Mouse (Mus musculus) heart, postnatal 36 days (tissue): ENCODE measurements around the gene Adamts18. TPM values are rescaled to one million over a fixed set of nuclear protein-coding genes. Genes with fewer than 3 reads are reported as not detected.
A peak's percentile ranks its signal among the peaks of the same experiment; 100 is the strongest.

Experiments used
- DNase-seq, 2 experiments: peaks; one replicate each; pipeline ENCODE4 v3.0.0; 2021 to 2022
- intact Hi-C: fragments of 180-260 bp; cut with DNase I; formaldehyde crosslinking; loops from one replicate; pipeline ENCODE4 v1.15.1; 2025
- total RNA-seq, 2 experiments: library from RNA; stranded (reverse); gene quantifications; 2 replicates each; pipeline ENCODE4 v1.2.3; 2021

Adamts18 gene
- total RNA-seq, 2 experiments from 2014 or later: not detected

DNA sequence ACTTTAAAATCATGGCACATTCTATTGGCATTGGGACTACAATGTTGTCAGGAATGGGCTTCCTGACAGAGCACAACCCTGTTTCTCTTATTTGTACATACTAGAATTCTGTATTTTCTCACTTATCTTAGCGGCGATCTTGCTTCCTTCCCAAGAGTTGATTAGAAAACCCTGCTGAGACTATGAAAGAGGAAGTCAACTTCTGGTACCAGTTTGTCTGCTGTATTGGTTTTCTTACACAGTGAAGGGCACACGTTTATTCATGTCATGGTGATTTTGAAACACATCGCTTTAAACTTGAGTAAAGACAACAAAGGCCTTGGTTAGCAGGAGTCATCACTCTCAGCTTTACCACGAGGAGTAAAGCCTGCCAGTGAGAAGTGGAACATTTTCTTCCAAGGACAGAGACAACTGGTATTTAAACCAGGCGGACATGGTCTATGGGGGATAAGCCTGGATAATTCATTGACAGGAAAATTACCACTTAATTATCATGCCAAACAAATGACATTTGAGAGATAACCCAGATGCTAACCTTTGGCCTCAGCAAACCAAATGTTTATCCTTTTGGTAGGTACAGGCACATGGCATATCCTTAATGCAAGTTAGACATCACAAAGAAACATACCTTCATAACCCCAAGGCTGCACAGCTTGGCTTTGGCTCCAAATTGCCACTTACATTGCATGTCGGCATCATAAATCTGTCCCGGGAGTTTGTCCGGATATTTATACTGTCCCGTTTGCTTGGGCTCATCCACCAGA is 84.8 kb downstream of the Adamts18 start:
- intact Hi-C loops: no loop called here
- no peak for DNase-seq

DNA sequence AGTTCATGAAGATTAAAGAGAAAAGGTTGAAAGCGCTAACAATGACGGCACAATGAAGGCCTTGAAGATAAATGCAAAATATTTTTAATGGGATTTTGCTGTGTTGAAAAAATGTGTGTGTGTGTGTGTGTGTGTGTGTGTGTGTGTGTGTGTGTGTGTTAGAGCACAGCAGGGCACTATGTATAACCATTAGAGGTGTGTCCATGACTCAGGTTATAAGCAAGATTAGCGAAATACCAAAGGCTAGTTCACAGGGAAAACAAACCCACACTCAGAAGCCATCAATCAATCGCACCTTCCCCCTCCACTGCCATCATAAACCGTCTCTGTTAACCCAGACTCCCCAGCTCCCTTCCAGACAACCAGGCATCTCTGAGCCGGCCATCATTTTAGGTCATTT is 86.4 kb downstream of the Adamts18 start:
- intact Hi-C loops: no loop called here
- no peak for DNase-seq

DNA sequence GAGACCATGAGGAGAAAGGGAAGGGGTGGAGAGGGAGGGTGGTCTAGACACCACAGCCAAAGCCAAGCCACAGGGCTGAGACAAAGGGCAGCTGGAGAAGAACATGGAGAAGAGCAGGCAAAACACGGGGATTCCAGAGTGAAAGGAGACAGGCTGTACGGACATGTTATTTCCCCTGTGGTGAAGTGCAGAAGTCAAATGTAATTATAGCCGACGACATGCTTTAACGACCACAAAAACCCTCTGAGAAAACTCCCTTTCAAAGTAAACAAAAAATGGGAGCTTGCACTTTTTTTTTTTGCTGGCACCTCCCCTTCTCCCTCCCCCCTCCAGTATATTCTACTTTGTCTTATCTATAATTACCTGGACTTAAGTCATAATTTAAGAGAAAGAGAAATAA is 92.7 kb downstream of the Adamts18 start:
- no peak for DNase-seq
- intact Hi-C loops: no loop called here

DNA sequence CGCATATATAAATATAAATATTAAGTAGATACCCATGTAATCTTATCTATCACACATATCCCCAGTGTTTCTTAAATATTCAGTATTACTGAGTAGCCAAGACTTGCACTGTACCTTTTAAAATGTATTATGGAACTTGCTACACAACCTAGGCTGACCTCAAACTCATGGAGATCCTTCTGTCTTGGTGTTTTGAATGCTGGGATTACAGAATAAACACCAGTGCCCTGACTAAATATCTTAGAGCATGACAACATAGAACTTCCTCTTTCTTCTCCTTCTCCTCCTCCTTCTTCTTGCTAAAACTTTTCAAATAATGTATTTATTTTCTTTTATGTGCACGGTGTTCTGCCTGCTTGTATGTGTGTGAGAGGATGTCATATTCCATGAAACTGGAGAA is 95.4 kb downstream of the Adamts18 start:
- intact Hi-C loops: no loop called here
- DNase-seq: no peak

DNA sequence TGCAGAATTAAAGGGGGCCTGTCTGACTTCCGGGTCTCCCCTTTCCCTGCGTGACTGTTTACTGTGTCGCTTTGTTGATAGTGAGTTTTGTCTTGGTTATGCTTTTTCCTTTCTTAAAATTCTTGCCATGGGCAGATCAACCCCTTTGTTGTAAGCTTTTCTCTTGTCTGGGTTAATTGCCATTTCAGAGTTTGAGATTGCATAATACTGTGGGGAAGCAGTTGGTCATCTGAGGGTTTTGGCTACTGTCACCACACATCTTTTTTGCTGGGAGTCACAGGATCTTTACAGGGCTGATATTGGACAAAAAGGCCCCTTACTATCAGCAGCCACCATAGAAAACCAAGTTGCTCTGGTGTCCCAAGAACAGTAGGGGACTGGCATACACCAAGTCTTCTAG is 96.2 kb downstream of the Adamts18 start:
- DNase-seq: no peak
- intact Hi-C loops: no loop called here

DNA sequence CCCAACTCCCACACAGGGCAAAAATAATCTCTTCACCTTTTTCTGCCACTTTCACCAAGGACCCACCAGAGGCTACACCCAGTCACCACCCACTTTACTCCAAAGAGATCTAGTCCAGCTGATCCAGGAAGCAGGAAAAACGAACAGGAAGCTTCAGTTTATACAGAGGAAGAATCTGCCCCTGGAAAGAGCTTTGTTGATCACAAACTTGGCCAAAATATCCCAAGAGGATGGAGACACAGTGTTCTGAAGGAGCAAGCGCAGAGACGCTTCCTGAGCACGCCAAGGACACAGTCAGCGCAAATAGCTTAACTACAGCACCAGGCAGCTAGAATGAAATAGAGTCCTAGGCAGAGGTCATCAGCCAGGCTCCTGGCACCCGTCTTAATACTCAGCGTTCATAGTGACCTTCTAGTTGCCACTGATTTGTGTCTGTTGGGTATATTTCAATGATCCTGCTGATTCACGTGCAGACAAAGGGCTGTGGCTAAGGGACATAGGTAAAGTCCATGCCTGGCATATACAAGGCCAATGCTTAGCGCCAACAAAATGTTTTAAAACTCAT is 113.0 kb downstream of the Adamts18 start:
- DNase-seq: peak; percentile 2 to 3
- intact Hi-C loops: no loop called here

DNA sequence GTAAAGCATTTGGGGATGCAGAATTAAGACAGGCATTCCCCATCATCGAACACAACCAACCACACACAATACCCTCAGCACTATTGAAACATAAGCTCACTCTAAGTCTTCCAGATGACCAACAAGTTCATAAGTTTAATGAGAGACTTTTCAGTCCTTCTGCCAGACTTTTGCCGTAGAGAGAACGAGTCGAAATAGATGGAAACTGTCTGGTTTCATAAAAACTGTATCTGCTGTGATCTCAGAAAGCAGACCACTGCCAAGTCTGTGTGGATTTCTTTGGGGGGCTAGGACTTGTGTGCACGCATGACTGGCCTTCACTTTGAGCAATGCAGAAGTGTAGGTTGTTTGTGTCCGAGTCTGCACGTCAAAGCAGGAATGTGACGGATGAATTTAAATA is 123.2 kb downstream of the Adamts18 start:
- intact Hi-C loops: no loop called here
- DNase-seq: no peak

DNA sequence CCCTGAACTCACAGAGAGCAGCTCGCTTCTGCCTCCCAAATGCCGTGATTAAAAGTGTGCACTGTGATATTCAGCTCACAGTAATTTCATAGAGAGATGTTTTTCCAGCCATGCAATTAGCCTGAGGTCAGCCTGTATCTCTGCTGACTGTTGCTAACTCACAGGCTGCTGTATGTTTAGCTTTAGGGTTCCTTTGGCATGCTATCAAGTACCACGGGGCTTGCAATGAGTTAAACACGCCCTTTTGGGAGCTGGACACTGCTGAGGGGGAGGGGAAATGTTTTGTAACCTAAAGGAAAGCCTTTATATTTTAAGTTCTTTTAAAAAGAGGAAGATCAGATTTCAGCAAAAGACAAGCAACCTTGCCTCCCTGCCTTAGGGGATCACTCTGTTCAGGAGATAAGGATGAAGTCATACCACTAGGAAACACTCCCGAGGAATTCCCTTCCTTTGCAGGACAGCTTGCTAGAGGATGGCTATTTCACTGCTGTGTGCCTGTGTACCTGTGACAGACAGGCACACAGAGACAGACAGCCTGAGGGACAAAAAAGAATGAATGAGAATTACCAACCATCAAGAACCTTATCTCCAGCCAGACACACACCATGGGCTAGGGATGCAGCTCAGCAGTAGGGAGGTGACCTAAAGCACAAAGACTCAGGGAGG is 124.5 kb downstream of the Adamts18 start:
- intact Hi-C loops: no loop called here
- no peak for DNase-seq

DNA sequence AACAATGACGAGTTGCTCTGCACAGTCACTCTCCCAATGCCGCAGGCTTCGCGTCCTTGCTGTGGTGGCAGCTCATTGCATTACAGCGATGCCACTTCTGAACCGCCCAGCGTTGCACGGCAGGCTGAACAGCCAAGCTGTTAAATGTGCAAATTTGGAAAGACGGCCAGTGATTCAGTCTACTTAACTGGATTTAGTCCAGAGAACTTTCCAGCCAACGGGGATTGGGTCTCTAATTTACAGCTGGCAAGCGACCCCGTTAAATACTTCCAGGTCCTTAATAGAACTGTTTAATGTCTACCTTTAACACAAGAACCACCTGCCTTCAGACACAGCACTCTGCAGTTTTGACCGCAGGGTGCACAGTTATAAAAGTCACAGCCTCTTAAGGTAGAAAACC is 127.1 kb downstream of the Adamts18 start:
- intact Hi-C loops: no loop called here
- no peak for DNase-seq

DNA sequence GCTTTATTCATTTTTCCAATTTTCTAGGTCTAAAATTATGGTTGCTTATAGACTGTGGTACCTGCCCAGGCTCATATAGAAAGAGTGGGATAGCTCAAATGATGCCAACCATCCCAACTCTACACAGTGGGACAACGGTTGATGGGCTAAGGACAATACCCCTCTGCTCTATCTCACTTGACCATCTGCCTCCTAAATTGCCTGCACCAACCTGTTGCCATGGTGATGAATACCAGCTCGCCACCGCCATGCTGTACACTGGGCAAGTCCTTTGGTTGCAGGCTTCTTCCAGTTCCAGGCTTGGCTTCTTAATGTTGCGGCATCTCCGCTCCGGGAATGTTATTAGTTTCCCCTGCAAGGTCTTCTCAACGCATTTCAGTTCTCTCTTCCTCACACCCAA is 143.6 kb downstream of the Adamts18 start:
- intact Hi-C loops: no loop called here
- no peak for DNase-seq

DNA sequence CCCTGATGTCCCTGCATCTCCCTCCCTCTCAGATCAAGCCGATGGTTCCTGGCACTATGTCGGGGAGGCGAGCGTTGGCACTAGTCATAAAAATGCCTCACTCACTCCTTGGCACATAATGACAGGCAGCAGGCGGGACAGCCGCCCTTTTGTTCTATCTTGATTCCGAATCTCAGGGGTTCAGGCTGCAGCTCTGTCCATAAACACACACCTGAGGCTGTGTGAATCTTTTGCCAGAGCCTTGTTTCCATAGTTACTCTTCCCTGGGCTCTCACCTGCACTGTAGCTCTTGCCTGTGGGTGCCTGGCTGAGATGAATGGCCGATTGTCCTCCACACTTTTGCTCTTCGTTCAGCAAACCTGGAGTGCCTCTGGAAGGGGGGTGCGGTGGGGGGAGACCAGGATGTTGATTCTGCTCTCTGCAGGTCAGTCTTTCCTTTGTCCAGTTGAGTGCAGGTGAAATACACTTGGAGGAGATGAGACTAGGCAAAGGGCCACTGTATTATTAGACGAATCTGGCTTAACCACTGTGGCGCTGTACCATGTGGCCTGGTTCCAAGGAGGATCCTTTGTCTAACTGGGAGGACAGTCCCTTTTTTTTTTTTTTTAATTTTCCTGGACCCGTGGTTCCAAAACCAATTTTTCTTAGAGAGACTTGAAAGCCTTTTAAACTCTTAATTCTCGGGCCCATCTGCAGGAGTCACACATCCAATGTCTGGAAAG is 156.8 kb downstream of the Adamts18 start:
- intact Hi-C loops: no loop called here
- DNase-seq: no peak

DNA sequence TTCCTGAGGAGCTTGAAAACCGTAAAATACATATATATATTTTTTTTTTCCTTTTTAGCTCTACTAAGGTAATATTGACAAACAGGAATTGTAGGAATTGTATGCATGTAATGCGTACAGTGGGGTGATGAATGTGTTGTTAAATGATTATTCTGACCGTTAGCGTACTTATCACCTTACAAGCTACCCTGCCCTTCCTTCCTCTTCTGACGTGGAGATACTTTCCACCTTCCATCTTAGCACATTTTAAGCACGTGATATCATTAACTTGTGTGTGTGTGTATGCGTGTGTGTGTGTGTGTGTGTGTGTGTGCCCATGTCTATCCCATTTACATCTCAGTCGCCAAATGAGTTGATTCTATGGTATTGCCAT is 160.0 kb downstream of the Adamts18 start:
- intact Hi-C loops: no loop called here

DNA sequence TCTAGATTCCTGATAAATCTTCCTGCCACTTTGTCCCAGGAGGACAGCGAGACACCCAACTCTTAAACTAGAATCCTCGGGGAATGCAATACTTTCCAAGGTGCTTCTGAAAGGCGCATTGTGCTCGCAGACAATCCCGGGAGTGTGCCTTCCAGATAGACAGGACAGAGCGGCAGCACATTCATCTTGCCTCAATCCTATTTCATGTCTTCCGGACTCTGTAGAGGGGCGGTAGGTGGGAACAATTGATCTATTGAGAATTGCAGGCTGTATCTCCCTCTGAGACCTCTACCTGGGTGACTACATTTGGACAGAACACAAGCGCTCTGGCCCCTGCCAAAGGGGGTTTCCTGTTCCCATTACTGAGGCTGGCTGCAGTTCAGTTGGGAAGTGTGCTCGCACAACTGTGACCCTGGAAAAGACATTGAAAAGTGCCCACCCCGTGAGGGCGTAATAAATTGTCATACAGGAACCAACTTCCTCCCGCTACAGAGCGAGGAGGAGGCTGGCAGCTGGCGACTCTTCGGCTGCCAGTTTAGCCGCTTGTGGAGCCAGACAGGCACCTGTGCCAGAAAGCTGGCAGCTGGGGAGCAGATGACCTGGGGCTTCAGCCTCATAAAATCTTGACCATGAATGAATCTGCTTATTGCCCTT is 160.5 kb downstream of the Adamts18 start:
- intact Hi-C loops: no loop called here
- DNase-seq: peak in 1 of 2 experiments; percentile 1

More for the DNA sequence above, 160.0 kb downstream of the Adamts18 start:
- no peak for DNase-seq

DNA sequence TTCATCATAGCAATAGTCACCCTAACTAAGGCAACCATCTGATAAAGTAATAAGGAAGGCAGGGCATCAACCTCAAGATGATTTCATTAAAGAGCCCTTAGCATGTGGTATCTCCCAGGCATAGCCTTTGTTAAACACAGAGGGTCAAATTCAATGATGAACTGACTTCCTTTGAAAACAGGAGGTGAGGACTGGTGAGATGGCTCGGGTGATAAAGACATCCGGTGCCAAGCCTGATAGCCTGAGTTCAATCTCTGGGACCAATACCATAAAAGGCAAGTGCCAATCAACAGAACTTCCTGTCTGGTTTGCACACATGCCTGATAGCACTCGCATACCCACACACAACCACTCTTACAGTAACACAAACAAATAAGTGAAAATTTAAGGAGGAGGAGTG is 169.2 kb downstream of the Adamts18 start:
- intact Hi-C loops: no loop called here
- no peak for DNase-seq

DNA sequence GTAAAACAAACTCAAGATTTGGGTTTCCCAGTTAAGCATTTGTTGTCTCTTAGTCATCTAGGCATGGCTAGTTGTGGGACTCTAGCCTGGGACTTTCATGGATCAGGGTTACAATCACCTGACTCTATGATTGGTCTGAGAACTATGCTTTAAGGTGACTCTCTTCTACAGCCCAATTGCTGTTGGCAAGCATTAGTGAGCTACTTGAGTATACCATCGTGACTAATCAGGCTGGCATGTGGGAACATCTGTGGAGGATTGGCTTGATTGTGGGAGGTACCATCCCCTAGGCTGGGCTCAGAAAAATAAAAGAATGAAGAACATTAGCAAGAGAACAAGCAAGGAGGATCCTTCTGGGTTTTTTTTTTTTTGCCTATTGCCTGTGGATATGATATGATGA is 171.7 kb downstream of the Adamts18 start:
- DNase-seq: no peak
- intact Hi-C loops: no loop called here

DNA sequence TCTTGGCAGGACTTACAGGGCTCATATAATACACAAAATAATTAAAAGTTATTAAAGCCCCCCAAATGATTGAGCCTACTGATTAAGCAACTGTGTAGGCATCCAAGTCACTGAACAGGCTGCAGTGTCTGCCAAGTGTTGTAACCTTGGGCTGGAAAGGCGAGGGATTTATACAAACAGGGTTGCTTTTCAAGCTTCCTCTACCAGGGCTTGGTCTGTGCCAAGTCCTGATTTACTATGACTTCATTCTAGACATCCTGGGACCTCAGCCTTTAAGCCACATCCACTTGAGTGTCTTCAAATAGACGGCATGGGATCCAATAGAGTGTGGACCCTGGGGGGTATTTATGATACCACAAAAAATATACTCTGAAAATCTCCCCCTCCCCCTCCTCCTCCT is 173.3 kb downstream of the Adamts18 start:
- intact Hi-C loops: no loop called here
- DNase-seq: no peak

DNA sequence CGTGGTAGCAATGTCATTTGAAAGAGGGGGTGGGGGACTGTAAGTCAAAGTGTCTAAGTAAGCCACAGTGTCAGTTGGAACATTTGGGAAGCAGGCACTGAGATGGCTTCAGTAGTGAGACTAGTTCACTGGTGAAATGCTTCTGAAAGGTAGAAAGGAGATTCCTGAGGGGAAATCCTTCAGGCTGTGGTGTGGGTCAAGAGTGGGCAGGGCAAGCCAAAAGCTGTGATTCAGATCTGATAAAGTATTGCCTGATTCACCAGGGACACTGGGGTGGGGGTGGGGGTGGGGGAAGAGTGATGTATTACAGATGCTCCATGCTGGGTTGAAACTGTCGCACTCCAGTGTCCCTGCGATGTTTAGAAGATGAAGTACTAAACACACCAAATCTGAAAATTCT is 173.9 kb downstream of the Adamts18 start:
- intact Hi-C loops: no loop called here

DNA sequence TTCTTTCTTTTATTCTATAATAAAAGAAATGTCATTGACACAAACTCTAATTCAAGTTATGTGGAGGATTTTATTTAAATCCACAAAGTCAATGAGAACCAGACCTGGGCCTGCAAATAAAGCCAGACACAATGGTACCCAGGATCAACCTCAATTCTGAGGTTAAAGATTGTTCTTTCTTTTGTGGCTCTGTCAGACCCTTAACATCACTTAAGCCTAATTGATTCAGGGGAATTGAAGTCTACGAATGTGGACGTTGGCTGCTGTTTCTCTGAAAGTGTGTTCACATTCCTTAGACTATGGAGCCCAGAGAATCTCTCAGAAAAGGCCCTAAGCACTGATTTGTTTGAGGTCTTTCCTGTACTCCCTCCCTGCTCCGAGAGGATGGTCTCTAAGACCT is 175.2 kb downstream of the Adamts18 start:
- intact Hi-C loops: no loop called here
- no peak for DNase-seq

More for the DNA sequence above, 173.9 kb downstream of the Adamts18 start:
- DNase-seq: no peak

DNA sequence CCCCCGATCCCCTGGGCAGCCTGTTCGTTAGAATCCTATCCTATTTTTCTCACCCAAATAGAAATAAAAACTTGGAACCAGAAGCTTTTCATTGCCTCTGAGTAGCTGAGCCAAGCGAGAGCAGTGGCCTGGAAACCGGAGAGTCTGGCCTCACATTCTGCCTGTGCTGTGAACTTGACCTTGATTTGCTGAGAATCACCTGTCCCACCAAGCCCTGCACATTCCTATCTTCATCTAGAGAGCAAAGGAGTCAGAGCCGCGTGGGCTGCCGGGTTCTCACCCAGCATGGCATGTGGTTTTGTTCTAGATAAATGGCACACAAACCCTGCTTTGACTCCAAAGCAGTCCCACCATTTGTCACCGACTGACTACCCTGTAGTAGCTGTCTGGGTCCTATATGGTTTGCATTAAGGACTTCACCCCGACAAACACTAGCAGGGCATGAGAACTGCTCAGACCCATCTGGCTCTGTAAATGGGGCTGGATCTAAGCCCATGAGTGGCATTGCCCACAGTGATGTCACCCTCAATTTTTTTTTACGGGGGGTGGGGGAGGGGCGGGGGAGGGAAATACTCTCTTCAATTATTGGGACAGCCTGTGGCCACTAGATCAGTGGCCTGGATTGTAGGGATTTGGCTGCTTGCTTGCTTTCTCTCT is 175.8 kb downstream of the Adamts18 start:
- intact Hi-C loops: no loop called here
- no peak for DNase-seq

DNA sequence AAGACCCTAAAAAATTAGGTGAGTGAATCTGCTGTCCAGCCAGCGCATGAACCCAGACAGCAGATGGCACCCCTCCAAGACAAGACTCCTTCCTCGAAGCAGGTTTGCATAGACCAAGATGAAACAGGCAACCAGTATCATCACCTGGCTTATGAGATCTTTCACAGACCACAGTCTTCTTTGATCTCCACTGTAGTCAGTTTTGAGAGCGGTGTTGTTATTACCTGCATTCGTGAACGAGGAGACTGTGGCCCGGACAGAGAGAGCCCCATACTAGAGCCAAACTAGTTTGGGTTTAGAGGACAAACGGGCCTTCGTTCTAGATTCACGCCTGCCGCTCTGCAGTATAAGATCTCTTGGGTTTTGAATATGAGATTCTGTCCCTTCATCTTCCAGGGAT is 178.6 kb downstream of the Adamts18 start:
- DNase-seq: no peak
- intact Hi-C loops: loop anchor here (10.0 kb wide), 1 partner anchor 465 kb away; the partner anchor contains the start of gene Nudt7
